Mouse (Mus musculus) liver, embryonic 13.5 days (tissue): Measurements from ENCODE around the gene Fancc. TPM values are rescaled to one million over a fixed set of nuclear protein-coding genes. Genes with fewer than 3 reads are reported as not detected.

Experiments used
- ATAC-seq: fragments of 200-750 bp; cut with Nextera tagmentation; 2 replicates; pipeline ENCODE4 v1.8.0; 2017; ENCODE audit warnings: low read depth, mild to moderate bottlenecking, moderate number of reproducible peaks, moderate library complexity
- DNase-seq: peaks from one replicate; pipeline ENCODE4 v3.0.0; 2022
- H3K27ac ChIP-seq: fragments of 300-500 bp; sonication (generic); 2 replicates; pipeline ENCODE4 v1.5.1; 2015; ENCODE audit warnings: moderate library complexity, mild to moderate bottlenecking, inconsistent platforms
- H3K27me3 ChIP-seq: fragments of 300-500 bp; sonication (generic); 2 replicates; pipeline ENCODE4 v1.6.1; 2015; ENCODE audit warnings: mild to moderate bottlenecking, inconsistent platforms
- H3K36me3 ChIP-seq: fragments of 300-500 bp; sonication (generic); 2 replicates; pipeline ENCODE4 v1.6.1; 2015; ENCODE audit warnings: mild to moderate bottlenecking, inconsistent platforms
- H3K4me1 ChIP-seq: fragments of 300-500 bp; sonication (generic); replicated peaks from 2 replicates; pipeline ENCODE4 v1.6.1; 2015; ENCODE audit warnings: inconsistent platforms
- H3K4me2 ChIP-seq: fragments of 300-500 bp; sonication (generic); 2 replicates; pipeline ENCODE4 v1.6.1; 2015; ENCODE audit warnings: inconsistent platforms, mild to moderate bottlenecking, moderate library complexity
- H3K4me3 ChIP-seq: fragments of 300-500 bp; sonication (generic); replicated peaks from 2 replicates; pipeline ENCODE4 v1.5.1; 2015; ENCODE audit warnings: mild to moderate bottlenecking, inconsistent platforms
- H3K9ac ChIP-seq: fragments of 300-500 bp; sonication (generic); 2 replicates; pipeline ENCODE4 v1.6.1; 2015; ENCODE audit warnings: mild to moderate bottlenecking, inconsistent platforms
- H3K9me3 ChIP-seq: fragments of 300-500 bp; sonication (generic); replicated peaks from 2 replicates; pipeline ENCODE4 v1.6.1; 2016; ENCODE audit warnings: inconsistent platforms
- WGBS: fragments of 180-500 bp; shearing (Covaris S2); methylation state at CpG from one replicate; pipeline ENCODE4 v1.1.7; 2015; ENCODE audit not compliant: insufficient replicate concordance; 5-methylcytosine and 5-hydroxymethylcytosine counted together
- polyA plus RNA-seq: library from polyadenylated mRNA; unstranded; fragments of >200 nt; fragmentation: Nextera tagmentation; extraction: Ambion mirVana; gene quantifications from 2 replicates; pipeline ENCODE4 v1.2.1, GENCODE M21; 2015

Gene Fancc
- polyA plus RNA-seq, 1 experiment from 2014 or later, result 9.2 TPM

DNA sequence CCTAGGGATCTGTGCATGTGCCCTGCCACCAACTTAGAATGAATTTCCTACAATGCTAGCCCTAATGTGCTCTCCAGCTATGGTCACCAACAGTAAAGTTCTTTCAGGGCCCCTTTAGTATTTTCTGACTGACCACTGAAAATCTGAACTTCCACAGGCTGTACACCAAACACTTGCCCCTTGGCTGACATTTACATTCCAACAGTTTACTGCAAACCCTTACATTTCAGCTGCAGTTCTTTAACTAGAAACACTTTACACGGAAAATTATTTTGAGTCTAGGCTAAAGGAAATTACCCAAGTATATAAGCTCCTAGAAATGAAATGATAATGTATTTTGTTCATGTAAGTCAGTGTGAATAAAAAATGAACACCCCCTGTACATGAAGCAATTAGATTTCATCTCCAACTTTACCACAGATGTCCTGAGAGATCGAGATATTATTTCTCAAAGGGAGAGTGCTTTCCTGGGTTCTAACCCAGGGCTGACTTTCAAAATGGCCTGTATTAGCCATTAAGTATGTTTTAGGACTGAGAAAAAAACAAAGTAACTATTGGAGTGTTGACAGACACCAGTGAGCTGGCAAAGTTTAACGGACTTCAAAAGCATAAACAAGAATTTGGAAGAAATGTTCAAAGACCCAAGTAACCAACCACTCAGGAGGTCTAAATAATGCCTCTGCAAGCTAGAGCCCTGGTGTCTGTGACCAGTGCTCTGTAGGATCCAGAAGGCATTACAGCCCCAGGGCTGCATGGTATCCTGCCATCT, 32.7 kb upstream of the Fancc start:
- no peak for ATAC-seq
- Histone ChIP-seq H3K4me2 (no peak overlapping the region), H3K36me3 (peaks cover 98% of the 10 kb centered on the region), H3K27me3 (no peaks in the 10 kb centered on the region), H3K4me3 (no peak overlapping the region), H3K9me3 (no peaks in the 10 kb centered on the region), H3K27ac (no peak overlapping the region), H3K4me1 (peaks cover 21% of the 10 kb centered on the region), H3K9ac (no peak overlapping the region)
- 59% methylated on average over 3 of the region's 3 CpGs for WGBS
- DNase-seq, result no peak

DNA sequence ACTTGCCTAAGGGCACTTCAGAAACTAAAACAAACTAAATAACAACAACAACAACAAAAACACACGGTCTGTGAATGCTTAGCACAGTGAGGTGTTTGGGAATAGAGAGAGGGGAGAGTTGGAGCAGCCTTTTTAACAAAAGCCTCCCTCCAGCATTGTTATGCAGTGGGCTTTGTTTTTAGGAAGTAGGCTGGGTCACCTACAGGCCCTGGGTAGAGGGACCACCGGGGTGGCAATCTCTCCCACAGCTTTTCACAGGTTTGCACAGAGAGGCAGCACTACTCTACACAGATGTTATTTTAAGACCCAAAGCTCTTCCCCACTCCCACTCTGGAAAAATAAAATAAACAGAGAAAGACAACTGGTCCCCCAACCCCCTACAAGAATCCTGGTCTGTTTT, 31.8 kb upstream of the Fancc start:
- DNase-seq (no peak), ATAC-seq (no peak)
- Histone ChIP-seq H3K4me1 (peaks cover 22% of the 10 kb centered on the region), H3K4me2 (no peak overlapping the region), H3K4me3 (no peak overlapping the region), H3K9ac (no peak overlapping the region), H3K27ac (no peak overlapping the region), H3K27me3 (no peaks in the 10 kb centered on the region), H3K9me3 (no peaks in the 10 kb centered on the region), H3K36me3 (peaks cover 98% of the 10 kb centered on the region)
- WGBS, result 13% methylated on average over 2 of the region's 2 CpGs

DNA sequence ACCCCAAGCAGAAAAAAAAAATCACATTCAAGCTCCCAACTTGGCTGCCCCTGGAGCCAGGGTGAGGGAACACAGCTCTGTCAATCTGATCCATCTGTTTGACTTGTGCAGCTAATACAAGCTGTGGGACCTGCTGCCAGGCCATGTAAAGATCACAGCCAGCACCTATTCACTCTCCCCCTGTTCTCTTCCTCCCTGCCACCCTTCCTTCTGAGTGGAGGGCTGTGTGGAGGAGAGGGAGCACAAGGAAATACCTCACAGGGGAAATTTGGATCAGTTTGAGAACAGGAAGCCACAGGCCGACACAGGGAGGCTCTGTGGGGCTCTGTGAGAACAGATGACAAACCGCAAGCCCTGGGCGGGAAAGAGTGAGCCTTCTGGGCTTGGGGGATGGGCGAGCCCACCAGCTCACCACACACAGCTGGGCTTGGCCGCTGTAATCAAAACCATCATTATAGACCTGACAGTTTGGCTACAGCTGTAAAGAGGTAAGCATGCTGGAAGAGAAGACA, 31.1 kb upstream of the Fancc start:
- peaks cover 22% of the 10 kb centered on the region for H3K4me1 ChIP-seq
- H3K9me3 ChIP-seq, result no peaks in the 10 kb centered on the region
- 15% methylated on average over 5 of the region's 5 CpGs for WGBS
- peaks cover 98% of the 10 kb centered on the region for H3K36me3 ChIP-seq
- H3K4me2 ChIP-seq, result no peak overlapping the region
- no peak overlapping the region for H3K9ac ChIP-seq
- H3K4me3 ChIP-seq, result no peak overlapping the region
- no peaks in the 10 kb centered on the region for H3K27me3 ChIP-seq
- ATAC-seq (peak; percentile 75), DNase-seq (peak; percentile 18)
- no peak overlapping the region for H3K27ac ChIP-seq

DNA sequence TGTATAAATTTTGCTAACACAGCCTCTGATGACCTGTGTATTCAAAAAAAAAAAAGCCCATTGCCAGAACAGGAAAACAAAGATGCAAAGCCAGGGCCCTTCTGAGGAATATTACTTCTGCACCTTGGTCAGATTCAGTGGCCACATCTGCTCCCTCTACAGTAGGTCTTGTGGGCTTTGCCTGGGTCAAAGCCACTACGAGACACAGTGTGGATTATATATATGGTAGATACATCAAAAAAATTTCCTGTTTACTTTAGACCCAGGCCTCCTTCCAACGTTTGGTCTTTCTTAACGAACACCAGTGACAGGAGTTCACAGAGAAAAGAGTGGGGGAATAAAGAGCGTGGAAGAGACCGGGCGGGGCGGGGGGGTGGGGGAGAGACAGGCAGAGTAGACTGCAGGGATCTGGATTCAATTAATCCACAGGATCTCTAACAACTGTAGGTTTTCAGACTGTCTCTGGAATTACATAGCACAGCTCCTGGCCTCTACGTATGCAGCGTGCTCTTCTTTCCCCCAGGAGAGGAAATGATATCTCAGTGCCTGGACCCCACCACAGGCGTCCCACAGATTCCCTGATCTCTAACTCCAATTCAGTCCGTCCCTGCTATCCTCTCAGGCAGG, 28.6 kb upstream of the Fancc start:
- Histone ChIP-seq H3K9me3 (no peaks in the 10 kb centered on the region), H3K27ac (no peak overlapping the region), H3K4me3 (no peak overlapping the region), H3K4me1 (peaks cover 22% of the 10 kb centered on the region), H3K27me3 (no peaks in the 10 kb centered on the region), H3K36me3 (peaks cover 94% of the 10 kb centered on the region), H3K9ac (no peak overlapping the region), H3K4me2 (no peak overlapping the region)
- 71% methylated on average over 11 of the region's 11 CpGs for WGBS
- no peak for DNase-seq
- ATAC-seq, result no peak

DNA sequence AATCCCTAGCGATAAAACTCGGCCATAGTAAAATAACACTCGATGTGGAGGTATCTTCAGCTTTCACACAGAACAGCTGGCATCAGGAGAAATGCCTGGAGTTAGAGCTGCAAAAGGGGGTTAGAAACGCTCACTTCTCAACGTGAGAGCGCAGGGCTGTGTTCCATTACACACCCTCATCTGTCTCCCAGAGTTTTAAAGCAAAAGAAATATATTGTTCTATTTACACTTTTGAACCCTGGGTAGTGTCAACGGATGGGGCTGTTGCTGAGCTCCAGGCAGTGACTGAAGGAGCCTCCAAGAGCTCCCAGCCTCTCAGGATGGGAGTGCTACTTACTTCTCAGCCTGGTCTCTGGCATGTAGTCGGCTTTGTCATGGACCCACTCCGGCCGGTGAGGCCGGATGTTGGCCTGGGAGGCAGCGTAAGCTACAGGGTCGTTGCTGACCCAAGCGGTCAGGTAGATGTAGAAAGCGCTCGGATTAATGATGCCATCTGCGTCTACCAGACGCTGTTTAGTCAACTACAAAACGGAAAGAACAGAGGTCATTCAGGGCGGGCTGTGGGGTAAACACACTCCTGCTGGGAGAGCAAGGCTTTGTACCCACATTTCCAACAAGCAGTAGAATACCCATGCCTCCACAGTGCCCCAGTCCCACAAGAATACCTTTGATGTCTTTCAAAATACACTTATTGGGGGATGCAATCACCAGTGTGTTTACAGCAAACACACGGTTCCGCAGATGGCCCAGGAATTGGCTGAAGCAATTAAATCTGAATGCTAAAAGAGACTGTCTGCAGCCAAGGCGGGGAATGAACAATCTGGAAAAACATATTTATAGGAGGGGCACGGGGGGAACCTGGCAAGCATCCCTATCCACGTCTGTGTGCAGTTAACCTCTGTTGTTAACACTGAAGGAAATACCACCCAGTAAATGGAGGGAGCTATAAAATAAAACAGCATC, 27.8 kb upstream of the Fancc start:
- Histone ChIP-seq H3K36me3 (peaks cover 94% of the 10 kb centered on the region), H3K4me3 (no peak overlapping the region), H3K27me3 (no peaks in the 10 kb centered on the region), H3K9me3 (no peaks in the 10 kb centered on the region), H3K4me1 (peaks cover 22% of the 10 kb centered on the region), H3K4me2 (no peak overlapping the region), H3K27ac (no peak overlapping the region), H3K9ac (no peak overlapping the region)
- WGBS, result 81% methylated on average over 25 of the region's 25 CpGs
- DNase-seq (no peak), ATAC-seq (no peak)

DNA sequence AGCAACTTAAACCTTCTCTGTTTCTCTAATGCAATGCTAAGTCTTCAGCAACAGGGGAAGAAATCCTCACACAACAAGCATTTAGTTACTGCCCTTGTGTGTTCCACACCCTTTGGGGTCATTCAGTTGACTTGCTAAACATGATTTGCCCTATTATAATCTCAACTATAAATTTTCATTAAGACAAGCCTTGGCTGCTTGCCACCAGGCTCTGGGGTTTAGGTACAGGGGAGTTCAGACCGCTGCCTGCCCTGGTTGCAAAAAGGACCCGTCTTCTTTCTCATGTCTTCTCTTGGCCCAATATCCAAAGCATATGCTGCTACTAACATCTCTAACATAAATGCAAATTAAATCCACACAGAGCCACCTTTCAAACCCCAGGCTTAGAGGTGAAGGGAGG, 27.0 kb upstream of the Fancc start:
- Histone ChIP-seq H3K4me3 (no peak overlapping the region), H3K4me1 (peaks cover 16% of the 10 kb centered on the region), H3K27ac (no peak overlapping the region), H3K9ac (no peak overlapping the region), H3K9me3 (no peaks in the 10 kb centered on the region), H3K4me2 (no peak overlapping the region), H3K27me3 (no peaks in the 10 kb centered on the region), H3K36me3 (peaks cover 95% of the 10 kb centered on the region)
- no peak for ATAC-seq
- no peak for DNase-seq
- WGBS, result 80% methylated on average over 2 of the region's 2 CpGs

DNA sequence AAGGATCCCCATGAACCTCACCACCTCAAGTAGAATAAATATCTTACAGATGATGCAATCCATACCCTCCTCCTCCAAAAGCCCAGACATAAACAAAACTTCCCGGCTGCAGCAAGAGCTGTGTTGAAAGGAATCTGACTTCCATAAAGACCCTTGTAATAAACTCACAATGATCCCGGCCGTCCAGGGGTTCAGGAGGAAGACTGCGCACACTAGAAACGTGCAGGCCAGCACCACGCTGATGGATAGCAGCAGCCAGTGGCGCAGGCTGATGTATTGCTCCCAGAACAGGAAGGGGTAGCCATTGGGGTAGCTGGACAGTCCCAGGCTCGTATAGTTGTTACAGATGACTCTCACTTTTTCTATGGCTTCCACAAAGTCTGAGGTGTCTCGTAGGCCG, 25.8 kb upstream of the Fancc start:
- no peak overlapping the region for H3K27ac ChIP-seq
- H3K4me1 ChIP-seq, result peaks cover 4% of the 10 kb centered on the region; the same call in 1 of the 2 replicates
- H3K4me3 ChIP-seq, result no peak overlapping the region
- no peaks in the 10 kb centered on the region for H3K9me3 ChIP-seq
- no peaks in the 10 kb centered on the region for H3K27me3 ChIP-seq
- 77% methylated on average over 10 of the region's 10 CpGs for WGBS
- no peak overlapping the region for H3K4me2 ChIP-seq
- peaks cover 95% of the 10 kb centered on the region for H3K36me3 ChIP-seq
- DNase-seq (no peak), ATAC-seq (no peak)
- H3K9ac ChIP-seq, result no peak overlapping the region

DNA sequence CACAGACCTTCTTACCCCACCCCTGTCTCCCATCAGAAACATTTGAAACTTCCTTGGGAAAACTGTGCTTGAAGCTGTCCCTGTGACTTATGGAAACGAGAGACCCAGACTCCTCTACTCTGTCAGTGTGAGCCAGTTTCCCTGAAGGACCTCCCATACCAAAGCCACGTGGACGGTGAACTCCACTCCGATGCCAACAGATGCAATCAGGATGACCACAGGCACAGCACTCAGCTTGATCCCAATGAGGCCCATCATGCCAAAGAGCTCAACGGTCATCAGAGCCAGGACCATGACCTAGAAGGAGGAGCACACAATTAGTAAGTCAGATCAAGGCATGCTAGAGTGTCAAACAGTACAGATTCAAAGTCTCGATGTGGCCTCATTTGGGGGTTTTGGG, 23.0 kb upstream of the Fancc start:
- Histone ChIP-seq H3K27me3 (no peaks in the 10 kb centered on the region), H3K9ac (no peak overlapping the region), H3K4me1 (0 out of 2 replicates have a peak, but pooled peaks cover 2% of the 10 kb centered on the region), H3K4me3 (no peak overlapping the region), H3K36me3 (peaks cover 96% of the 10 kb centered on the region), H3K4me2 (no peak overlapping the region), H3K27ac (no peak overlapping the region), H3K9me3 (no peaks in the 10 kb centered on the region)
- WGBS, result 83% methylated on average over 6 of the region's 6 CpGs
- DNase-seq, result no peak
- no peak for ATAC-seq

DNA sequence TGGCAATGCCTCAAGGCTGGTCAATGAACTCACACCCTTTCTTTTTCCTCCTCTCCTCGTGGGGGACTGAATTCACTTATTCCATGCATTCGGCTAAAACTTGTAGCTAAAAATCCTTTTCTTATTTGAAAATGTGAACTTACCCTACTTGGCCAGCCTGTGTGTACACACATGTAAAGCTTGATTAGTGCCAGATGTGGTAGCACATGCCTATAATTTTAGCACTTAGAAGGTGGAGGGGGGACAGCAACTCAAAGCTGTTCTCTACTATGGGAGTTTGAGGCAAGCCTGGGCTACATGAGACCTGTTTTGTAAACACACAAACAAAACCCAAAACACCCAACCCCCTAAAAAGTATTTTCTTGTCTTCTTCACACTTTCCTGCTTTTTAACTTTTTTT, 19.5 kb upstream of the Fancc start:
- ATAC-seq, result no peak
- H3K4me3 ChIP-seq, result no peak overlapping the region
- H3K4me2 ChIP-seq, result no peak overlapping the region
- H3K4me1 ChIP-seq, result no peaks in the 10 kb centered on the region
- no peaks in the 10 kb centered on the region for H3K27me3 ChIP-seq
- H3K9me3 ChIP-seq, result no peaks in the 10 kb centered on the region
- no peak overlapping the region for H3K9ac ChIP-seq
- H3K27ac ChIP-seq, result no peak overlapping the region
- no peak for DNase-seq
- peaks cover 96% of the 10 kb centered on the region for H3K36me3 ChIP-seq
- WGBS, result 83% methylated on average over 2 of the region's 2 CpGs

DNA sequence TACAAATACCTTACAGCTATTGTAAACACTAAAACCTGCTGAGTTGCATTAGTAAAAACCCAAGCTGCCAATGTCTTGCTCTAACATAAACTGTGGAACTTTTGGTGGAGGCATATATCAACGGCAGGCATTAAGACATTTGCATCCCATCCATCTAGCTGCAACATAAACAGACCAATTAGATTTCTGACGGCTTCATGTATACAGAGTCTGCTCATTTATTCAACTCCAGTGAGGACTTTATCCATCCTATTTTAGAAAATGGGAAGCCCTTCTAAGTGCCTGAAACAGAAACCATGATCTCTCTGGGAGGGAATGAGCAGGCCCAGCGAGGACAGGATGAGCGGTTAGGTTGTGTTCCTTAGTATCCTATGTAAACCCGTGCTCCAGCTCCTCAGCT, 18.5 kb upstream of the Fancc start:
- Histone ChIP-seq H3K36me3 (peaks cover 100% of the 10 kb centered on the region), H3K4me1 (no peaks in the 10 kb centered on the region), H3K27me3 (no peaks in the 10 kb centered on the region), H3K4me2 (no peak overlapping the region), H3K9me3 (no peaks in the 10 kb centered on the region), H3K27ac (no peak overlapping the region), H3K4me3 (no peak overlapping the region), H3K9ac (no peak overlapping the region)
- ATAC-seq (no peak), DNase-seq (no peak)
- WGBS, result 81% methylated on average over 5 of the region's 5 CpGs

DNA sequence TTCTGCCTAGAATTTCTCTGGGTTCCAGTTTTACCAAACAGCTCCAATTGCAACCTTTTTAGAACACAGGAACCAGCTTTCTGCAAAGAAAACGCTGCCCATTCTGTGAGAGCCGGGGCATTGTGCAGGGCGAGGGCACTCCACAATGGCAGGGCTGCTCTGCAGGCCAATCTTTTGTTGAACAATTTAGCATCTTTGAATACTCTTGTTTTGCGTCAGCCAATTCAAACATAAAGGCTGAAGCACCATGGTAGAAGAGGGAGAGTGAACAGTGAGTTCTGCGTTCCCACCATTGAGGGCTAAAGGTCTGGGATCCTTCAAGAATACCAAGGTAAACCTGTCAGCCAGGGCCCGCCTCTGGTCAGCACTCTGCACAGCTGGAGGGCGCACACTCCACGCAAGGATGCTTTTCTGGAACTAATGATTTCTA, 17.9 kb upstream of the Fancc start:
- peaks cover 99% of the 10 kb centered on the region for H3K36me3 ChIP-seq
- H3K27me3 ChIP-seq, result no peaks in the 10 kb centered on the region
- DNase-seq (no peak), ATAC-seq (no peak)
- H3K4me2 ChIP-seq, result no peak overlapping the region
- WGBS, result 80% methylated on average over 8 of the region's 8 CpGs
- H3K27ac ChIP-seq, result no peak overlapping the region
- H3K9ac ChIP-seq, result no peak overlapping the region
- no peaks in the 10 kb centered on the region for H3K4me1 ChIP-seq
- H3K4me3 ChIP-seq, result no peak overlapping the region
- no peaks in the 10 kb centered on the region for H3K9me3 ChIP-seq
